Mouse (Mus musculus): ENCODE results near the gene Rdh1. TPM values are rescaled to one million over a fixed set of nuclear protein-coding genes. Genes with fewer than 3 reads are reported as not detected.
"Not testable (repeated sequence)": the region's sequence is repeated elsewhere in the genome, so short reads cannot be mapped to it uniquely, and the experiment has no call there.

The Rdh1 gene
- total RNA-seq, 2 experiments from 2014 or later = not detected

- no peak for ATAC-seq (replicated peaks; ENCODE audit: poor library complexity, severe bottlenecking)
These were observed 12.3 kb upstream of the Rdh1 start for GRCm38 (mm10) chr10:127747254-127747653.

- ATAC-seq (replicated peaks; ENCODE audit: poor library complexity, severe bottlenecking) = peak; percentile 29; the same call in 1 of the 2 replicates
These were observed 10.5 kb upstream of the Rdh1 start for GRCm38 (mm10) chr10:127748847-127749612.

DNA sequence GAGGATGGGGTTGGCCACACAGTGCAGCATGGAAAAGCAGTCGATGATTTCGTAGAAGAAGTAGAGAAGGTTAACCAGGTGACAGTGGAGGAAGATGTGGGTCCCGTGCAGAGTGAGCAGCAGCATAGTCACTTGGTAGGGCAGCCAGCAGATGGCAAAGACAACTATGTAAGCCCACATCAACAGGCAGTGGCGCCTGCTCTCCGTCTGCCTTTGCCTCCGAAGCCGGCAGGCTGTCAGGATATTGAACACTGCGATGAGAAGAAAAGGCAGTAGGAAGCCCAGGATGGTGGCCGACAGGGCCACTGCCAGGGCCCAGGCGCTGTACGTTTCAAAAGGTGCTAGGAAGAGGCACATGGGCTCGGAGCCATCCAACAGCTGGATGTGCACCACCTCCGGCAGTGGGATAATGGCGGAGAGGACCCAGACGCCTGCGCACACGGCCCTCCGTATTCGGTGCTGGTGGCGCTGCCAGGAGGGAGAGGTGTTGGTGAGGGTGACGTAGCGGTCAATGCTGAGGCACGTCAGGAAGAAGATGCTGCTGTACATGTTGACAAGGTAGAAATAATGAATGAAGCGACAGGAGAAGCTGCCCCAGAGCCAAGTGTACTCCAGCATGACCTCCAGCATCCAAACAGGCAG, 9.3 kb upstream of the Rdh1 start:
- no peak for ATAC-seq (replicated peaks; ENCODE audit: poor library complexity, severe bottlenecking)

DNA sequence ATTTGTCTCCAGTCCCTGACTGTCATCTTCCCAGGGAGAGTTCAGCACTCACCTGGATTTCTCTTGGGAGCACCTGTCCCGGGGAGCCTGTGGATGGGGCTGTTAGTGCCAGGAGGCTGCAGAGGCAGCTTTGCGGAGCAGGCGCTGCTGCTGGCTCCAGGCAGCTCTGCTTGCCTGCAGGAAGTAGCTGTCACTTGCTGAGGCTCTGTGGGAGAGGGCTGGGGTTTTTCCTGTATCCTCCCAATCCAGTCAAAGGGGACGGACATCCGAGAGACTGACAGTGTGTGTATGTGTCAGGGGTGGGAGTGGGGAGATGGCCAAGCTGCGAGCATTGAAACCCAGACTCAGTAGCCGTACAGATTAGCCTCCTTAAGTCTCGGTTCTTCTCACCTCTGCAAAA, 8.0 kb upstream of the Rdh1 start, which contains the start of gene Gpr182:
Gene Gpr182 (minus strand): TSS at position 185 of the 400 bp plus-strand sequence.
- no peak for ATAC-seq (replicated peaks; ENCODE audit: poor library complexity, severe bottlenecking)

DNA sequence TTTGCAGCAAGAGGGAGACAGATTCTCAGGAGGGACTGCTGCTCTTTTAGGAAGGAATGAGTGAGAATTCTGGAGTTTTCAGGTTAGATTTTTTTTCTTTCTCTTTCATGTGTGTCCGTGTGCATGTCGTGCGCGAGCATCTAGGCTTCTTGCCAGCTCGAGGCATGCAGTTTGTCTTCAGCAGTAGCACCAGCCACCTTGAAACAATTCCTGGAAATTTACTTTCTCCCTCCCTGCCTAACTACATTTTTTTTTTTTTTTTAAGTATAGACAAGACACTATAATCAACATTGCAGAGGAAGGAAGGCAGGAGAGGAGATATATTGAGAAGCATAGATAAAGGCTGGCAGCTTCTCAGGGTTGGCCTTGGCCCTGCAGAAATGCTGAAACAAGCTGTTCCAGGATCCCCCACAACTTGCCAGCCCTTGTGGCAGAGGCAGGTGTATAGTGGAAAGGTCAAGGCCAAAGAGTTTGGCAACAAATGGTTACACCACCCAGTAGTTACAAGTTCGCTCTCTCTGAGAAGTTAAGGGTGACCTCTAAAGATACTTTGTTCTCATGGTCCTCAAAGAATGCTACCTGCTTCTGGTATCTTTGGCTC, 4.9 kb upstream of the Rdh1 start:
- no peak for ATAC-seq (replicated peaks; ENCODE audit: poor library complexity, severe bottlenecking)

- no peak for ATAC-seq (replicated peaks; ENCODE audit: poor library complexity, severe bottlenecking)
These were observed 4.3 kb upstream of the Rdh1 start for GRCm38 (mm10) chr10:127755246-127755645.

- ATAC-seq (replicated peaks; ENCODE audit: poor library complexity, severe bottlenecking) = no peak
These were observed 3.6 kb upstream of the Rdh1 start for GRCm38 (mm10) chr10:127755770-127756468.

DNA sequence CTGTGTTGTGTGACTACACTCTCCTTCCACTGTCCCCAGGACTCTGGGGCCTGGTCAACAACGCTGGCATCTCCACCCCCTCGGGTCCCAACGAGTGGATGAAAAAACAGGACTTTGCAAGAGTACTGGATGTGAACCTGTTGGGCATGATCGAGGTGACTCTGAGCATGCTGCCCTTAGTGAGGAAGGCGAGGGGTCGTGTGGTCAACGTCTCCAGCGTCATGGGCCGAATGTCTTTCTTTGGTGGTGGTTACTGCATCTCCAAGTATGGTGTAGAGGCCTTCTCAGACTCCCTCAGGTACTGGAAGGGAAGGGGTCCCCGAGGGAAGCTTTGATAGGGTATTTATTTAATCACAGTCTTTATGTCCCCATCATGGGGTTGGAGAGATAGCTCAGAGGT, 3.4 kb downstream of the Rdh1 start:
- not testable (repeated sequence) for ATAC-seq (replicated peaks; ENCODE audit: poor library complexity, severe bottlenecking)

- no peak for ATAC-seq (replicated peaks; ENCODE audit: poor library complexity, severe bottlenecking)
These were observed 4.6 kb downstream of the Rdh1 start for GRCm38 (mm10) chr10:127763914-127764680.

DNA sequence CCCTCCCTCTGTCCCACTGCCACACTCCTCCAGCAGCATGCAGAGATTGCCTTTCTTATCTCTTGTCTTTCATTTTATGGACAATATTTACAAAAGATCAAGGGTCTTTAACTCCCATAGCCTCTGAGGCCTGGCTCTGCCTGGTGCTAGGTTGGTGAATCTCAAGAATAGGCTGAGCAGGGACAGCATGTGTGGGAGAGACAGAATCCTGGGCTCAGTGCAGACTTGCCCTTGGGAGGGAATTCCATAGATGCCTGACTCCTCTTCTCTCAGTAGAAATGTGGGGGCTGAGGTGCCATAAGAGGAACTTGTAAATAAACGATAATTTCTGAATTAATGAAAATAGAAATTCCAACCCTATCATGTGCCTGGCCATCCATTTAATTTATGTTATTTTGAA, 7.0 kb downstream of the Rdh1 start:
- no peak for ATAC-seq (replicated peaks; ENCODE audit: poor library complexity, severe bottlenecking)

- no peak for ATAC-seq (replicated peaks; ENCODE audit: poor library complexity, severe bottlenecking)
These were observed 16.5 kb downstream of the Rdh1 start, which contains the start of gene Rdh9 for GRCm38 (mm10) chr10:127776011-127776410. TSS of gene Rdh9 (plus strand) at chr10:127776386.

- ATAC-seq (replicated peaks; ENCODE audit: poor library complexity, severe bottlenecking) = not testable (repeated sequence)
These were observed 22.8 kb downstream of the Rdh1 start for GRCm38 (mm10) chr10:127782321-127782720.

DNA sequence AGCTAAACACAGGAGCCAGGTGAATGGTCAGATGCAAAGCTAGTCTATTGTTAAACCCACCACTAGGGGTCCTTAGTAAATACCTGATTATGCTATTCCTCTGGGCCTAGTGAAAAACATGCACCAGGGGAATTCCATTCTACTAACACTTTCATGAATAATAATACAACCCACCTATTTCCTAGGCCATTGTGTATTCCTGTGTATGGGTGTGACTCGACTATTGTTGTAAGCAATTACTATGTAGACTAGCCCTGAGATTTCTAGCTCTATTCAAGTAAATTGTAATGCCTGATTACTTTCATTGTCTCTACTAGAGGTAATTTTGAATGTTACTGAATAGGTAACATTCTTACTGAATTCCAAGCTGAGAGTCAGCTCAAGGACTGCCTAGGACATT, 25.9 kb downstream of the Rdh1 start:
- not testable (repeated sequence) for ATAC-seq (replicated peaks; ENCODE audit: poor library complexity, severe bottlenecking)

DNA sequence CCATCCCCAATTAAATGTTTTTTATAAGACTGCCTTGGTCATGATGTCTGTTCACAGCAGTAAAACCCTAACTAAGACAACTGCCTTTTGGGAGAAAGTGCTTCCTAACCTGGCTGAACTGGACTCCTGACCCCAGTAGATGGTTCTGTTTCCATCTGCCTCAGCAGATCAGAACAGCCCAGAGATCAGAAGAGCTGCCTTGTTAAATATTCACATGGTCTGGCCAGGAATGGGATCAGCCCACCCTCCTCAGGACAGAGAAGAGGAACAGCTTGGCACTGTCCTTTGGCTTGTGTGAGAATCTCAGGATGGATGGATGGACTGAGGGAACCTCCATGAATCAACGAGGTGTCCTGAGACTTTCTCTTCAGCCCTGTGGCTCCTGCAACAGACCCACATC, 39.8 kb downstream of the Rdh1 start:
- ATAC-seq (replicated peaks; ENCODE audit: poor library complexity, severe bottlenecking) = no peak

DNA sequence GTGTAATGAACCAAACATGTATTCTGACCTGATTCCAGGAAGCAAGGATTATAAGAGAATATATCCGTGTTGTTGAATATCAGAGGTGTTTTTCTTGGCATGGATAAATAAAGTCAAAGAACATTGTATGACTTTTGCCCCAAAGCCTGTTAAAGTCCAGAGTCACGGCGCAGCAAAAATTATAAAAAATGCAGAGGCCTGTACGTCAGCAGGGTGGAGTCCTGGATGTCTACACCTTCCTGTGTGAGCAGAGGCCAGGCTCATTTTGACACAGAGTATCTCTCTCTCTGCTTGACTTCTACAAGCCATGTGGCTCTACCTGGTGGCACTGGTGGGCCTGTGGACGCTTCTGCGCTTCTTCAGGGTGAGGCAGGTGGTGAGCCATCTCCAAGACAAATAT, 41.4 kb downstream of the Rdh1 start, which contains the start of gene Rdh16:
Gene Rdh16 (plus strand): TSS at position 262 of the 400 bp plus-strand sequence.
- no peak for ATAC-seq (replicated peaks; ENCODE audit: poor library complexity, severe bottlenecking)

DNA sequence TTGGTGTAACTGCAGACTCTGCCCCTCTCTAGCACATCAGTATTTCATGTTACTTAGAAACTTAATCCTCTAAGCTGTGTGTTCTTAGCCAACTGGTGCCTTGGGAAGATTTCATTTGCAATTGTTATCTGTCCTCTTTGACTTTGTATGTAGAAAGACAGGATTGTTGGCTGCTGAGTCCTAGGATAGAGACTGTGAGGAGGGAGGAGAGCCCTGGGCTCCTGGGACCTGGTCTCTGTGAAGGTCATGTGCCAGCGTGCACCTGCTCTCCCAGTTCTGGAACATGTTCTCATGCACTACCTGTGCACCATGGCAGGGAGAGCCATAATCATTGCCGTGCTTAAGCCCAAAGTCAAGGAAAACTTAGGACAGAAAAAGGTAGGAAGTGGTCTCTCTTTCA, 42.1 kb downstream of the Rdh1 start:
- no peak for ATAC-seq (replicated peaks; ENCODE audit: poor library complexity, severe bottlenecking)

DNA sequence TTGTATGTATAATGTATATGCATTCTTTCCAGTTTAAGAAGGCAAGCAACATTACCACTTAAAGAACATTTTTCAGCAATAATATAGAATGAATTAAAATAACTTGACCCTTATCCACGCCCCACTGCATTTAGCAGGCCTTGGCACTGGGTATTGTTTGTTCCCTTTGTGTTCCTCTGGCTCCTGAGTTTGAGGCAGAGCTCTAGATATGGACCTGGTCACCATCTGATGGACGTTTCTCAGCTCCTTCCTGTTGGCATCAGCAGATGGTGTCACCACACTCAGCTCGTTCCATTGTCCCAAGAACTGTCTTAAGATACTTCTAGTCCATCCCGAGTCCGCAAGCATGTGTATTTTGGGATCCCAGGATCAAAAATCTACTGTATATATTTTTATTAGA, 42.7 kb downstream of the Rdh1 start:
- ATAC-seq (replicated peaks; ENCODE audit: poor library complexity, severe bottlenecking) = no peak

- ATAC-seq (replicated peaks; ENCODE audit: poor library complexity, severe bottlenecking) = no peak
These were observed 44.9 kb downstream of the Rdh1 start for GRCm38 (mm10) chr10:127804416-127804815.

- ATAC-seq (replicated peaks; ENCODE audit: poor library complexity, severe bottlenecking) = no peak
These were observed 56.4 kb downstream of the Rdh1 start for GRCm38 (mm10) chr10:127815888-127816287.
